7 mouse cellular contexts compared by ENCODE assay signal in the genomic region with DNA sequence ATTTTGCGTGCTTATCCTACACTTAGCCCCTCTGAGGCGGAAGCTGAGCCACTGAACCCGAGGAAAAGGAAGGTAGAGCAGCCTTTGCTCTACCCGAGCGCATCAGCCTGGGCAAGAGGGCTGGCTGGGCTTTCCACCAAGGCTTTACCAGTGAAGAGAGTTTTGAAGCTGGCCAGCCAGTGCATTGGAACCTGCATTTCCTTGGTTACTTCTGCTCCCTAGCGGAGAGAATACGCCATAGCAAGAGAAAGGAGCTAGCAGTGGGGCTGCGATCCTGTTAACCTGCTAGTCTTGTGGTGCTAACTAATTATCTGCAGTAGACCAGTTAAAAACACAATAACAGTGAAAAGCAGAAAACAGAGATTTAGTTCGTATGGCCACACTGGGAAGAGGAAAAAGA. TPM values are rescaled to one million over a fixed set of nuclear protein-coding genes. Genes with fewer than 3 reads are reported as not detected.
DNase-seq lines count a peak whose midpoint lies in the region; ATAC-seq lines count a peak whose summit lies in the region.

No protein-coding gene starts in this region.

- no peaks in the 10 kb centered on the region for H3K9me3 ChIP-seq in limb, embryonic 11.5 days (ENCODE audit: control insufficient read depth, low read length)
- no peaks in the 10 kb centered on the region for H3K9me3 ChIP-seq in limb, embryonic 10.5 days (replicated peaks)

- H3K9ac ChIP-seq in limb, embryonic 11.5 days (ENCODE audit: low read length), result no peak overlapping the region

- WGBS in limb, embryonic 11.5 days, result 72% methylated on average over 9 of the region's 9 CpGs
- 72% methylated on average over 9 of the region's 9 CpGs for WGBS in limb, embryonic 10.5 days

- no peak overlapping the region for H3K4me2 ChIP-seq in limb, embryonic 11.5 days (ENCODE audit: low read depth, severe bottlenecking)

- H3K36me3 ChIP-seq in limb, embryonic 11.5 days (ENCODE audit: control insufficient read depth, insufficient read depth, low read length), result peaks cover 5% of the 10 kb centered on the region; the same call in 1 of the 2 replicates
- peaks cover 75% of the 10 kb centered on the region for H3K36me3 ChIP-seq in limb, embryonic 10.5 days

- no peak overlapping the region for H3K4me3 ChIP-seq in limb, embryonic 11.5 days (ENCODE audit: low read depth, low read length)
- no peak overlapping the region for H3K4me3 ChIP-seq in limb, embryonic 10.5 days

- no peak overlapping the region for H3K27ac ChIP-seq in limb, embryonic 11.5 days (replicated peaks; ENCODE audit: low read depth, low read length)
- H3K27ac ChIP-seq in limb, embryonic 10.5 days, result no peak overlapping the region

- peak; percentile 31 for DNase-seq in limb, embryonic 11.5 days (ENCODE audit: low spot score)
- DNase-seq in limb, embryonic 10.5 days (ENCODE audit: low spot score), result no peak
- peak; percentile 43 for DNase-seq in MEL-GATA-1-ER (ENCODE audit: extremely low read depth, low read depth)
- peak; percentile 68 for DNase-seq in cerebellum, adult 9-11 months
- peak; percentile 85 for DNase-seq in kidney, adult 9 months
- DNase-seq in lung, postnatal 10 days, result peak; percentile 57
- no peak for DNase-seq in ovary, adult 18-20 months (ENCODE audit: low spot score)

- no peaks in the 10 kb centered on the region for H3K4me1 ChIP-seq in limb, embryonic 11.5 days (ENCODE audit: control insufficient read depth, insufficient read depth, low read length)
- no peaks in the 10 kb centered on the region for H3K4me1 ChIP-seq in limb, embryonic 10.5 days

- ATAC-seq in limb, embryonic 11.5 days (ENCODE audit: insufficient number of reproducible peaks, low FRiP score, low TSS enrichment, low read depth), result no peak

- H3K27me3 ChIP-seq in limb, embryonic 11.5 days (ENCODE audit: control insufficient read depth, insufficient read depth, low read length), result no peaks in the 10 kb centered on the region
- no peaks in the 10 kb centered on the region for H3K27me3 ChIP-seq in limb, embryonic 10.5 days (ENCODE audit: low read depth, poor library complexity, severe bottlenecking)

RNA-seq across cellular contexts. Expression of a gene that starts 35.6 kb away (rescaled TPM):
- 25.6 and 27.4 TPM in 2 replicates for polyA plus RNA-seq in limb, embryonic 11.5 days (2014; fragmentation: Nextera tagmentation; extraction: Ambion mirVana)
- 23.2 and 26.2 TPM in 2 replicates for polyA plus RNA-seq in limb, embryonic 10.5 days (2016; fragmentation: Nextera tagmentation; extraction: Ambion mirVana)

RNA-seq across cellular contexts. Expression of a gene that starts 48.3 kb away (rescaled TPM):
- 18.8 and 18.9 TPM in 2 replicates for polyA plus RNA-seq in limb, embryonic 11.5 days (2014; fragmentation: Nextera tagmentation; extraction: Ambion mirVana)
- 12.7 and 18.3 TPM in 2 replicates for polyA plus RNA-seq in limb, embryonic 10.5 days (2016; fragmentation: Nextera tagmentation; extraction: Ambion mirVana)

RNA-seq across cellular contexts. Expression of a gene that starts 51.1 kb away (rescaled TPM):
- polyA plus RNA-seq in limb, embryonic 11.5 days (2014; fragmentation: Nextera tagmentation; extraction: Ambion mirVana), result not detected in 2 replicates
- not detected in 2 replicates for polyA plus RNA-seq in limb, embryonic 10.5 days (2016; fragmentation: Nextera tagmentation; extraction: Ambion mirVana)

Comparison
In these comparisons a context has a peak if more than half of its experiments do, and no peak if none do; other contexts are left out.
1. DNase-seq: peak in limb, embryonic 11.5 days (single experiment), MEL-GATA-1-ER (single experiment), cerebellum, adult 9-11 months (single experiment), kidney, adult 9 months (single experiment) and lung, postnatal 10 days (single experiment); none in limb, embryonic 10.5 days (single experiment) and ovary, adult 18-20 months (single experiment).